Mouse (Mus musculus): ENCODE measurements around the gene 2700097O09Rik. TPM values are rescaled to one million over a fixed set of nuclear protein-coding genes. Genes with fewer than 3 reads are reported as not detected.
A peak's percentile ranks its signal among the peaks of the same experiment; 100 is the strongest.
"Not testable (repeated sequence)": the region's sequence is repeated elsewhere in the genome, so short reads cannot be mapped to it uniquely, and the experiment has no call there.

Gene 2700097O09Rik
- polyA plus RNA-seq, 2 experiments: 15.0 to 37.0 TPM

- H3K4me2 ChIP-seq (ENCODE audit: low read depth): peak overlapping the region; percentile 77
- H3K9me3 ChIP-seq (ENCODE audit: control insufficient read depth, low read length); ATAC-seq (ENCODE audit: insufficient read depth); H3K27me3 ChIP-seq (ENCODE audit: control insufficient read depth, insufficient read depth, low read length); H3K4me1 ChIP-seq (replicated peaks; ENCODE audit: control insufficient read depth in 2 of 2, insufficient read depth in 2 of 2, low read length in 1 of 2); H3K36me3 ChIP-seq (replicated peaks; ENCODE audit: control insufficient read depth, insufficient read depth, low read depth); H3K4me3 ChIP-seq (ENCODE audit: insufficient read depth in 1 of 2, low read depth in 2 of 2, low read length in 2 of 2); H3K9ac ChIP-seq (replicated peaks); H3K27ac ChIP-seq; DNase-seq (ENCODE audit: low read depth in 3 of 3, low spot score in 3 of 3): not testable (repeated sequence)
- WGBS (ENCODE audit: insufficient replicate concordance): 23% methylated on average over 2 of the region's 2 CpGs
- TF ChIP-seq CTCF (IDR thresholded peaks at IDR 0.05; ENCODE audit: low read depth): peak; percentile 48
These were observed 1.2 kb downstream of the 2700097O09Rik start for GRCm38 (mm10) chr12:55078706-55079105.

GRCm38 (mm10) chr12:55075296-55075695 is 4.6 kb downstream of the 2700097O09Rik start:
- no peak overlapping the region for H3K4me3 ChIP-seq (ENCODE audit: insufficient read depth in 1 of 2, low read depth in 2 of 2, low read length in 2 of 2)
- H3K27ac ChIP-seq: no peak overlapping the region
- H3K4me2 ChIP-seq (ENCODE audit: low read depth): no peak overlapping the region
- H3K27me3 ChIP-seq (ENCODE audit: control insufficient read depth, insufficient read depth, low read length): no peaks in the 10 kb centered on the region
- no peaks in the 10 kb centered on the region for H3K9me3 ChIP-seq (ENCODE audit: control insufficient read depth, low read length)
- H3K9ac ChIP-seq (replicated peaks): no peak overlapping the region
- ATAC-seq (ENCODE audit: insufficient read depth) (no peak), DNase-seq (ENCODE audit: low read depth in 3 of 3, low spot score in 3 of 3) (no peak)
- no peaks in the 10 kb centered on the region for H3K36me3 ChIP-seq (replicated peaks; ENCODE audit: control insufficient read depth, insufficient read depth, low read depth)
- no peak for TF ChIP-seq EP300 (IDR thresholded peaks at IDR 0.05; ENCODE audit: low read depth)
- no peak for TF ChIP-seq CTCF (IDR thresholded peaks at IDR 0.05; ENCODE audit: low read depth)
- peaks cover 8 to 11% of the 10 kb centered on the region in 2 experiments for H3K4me1 ChIP-seq (replicated peaks; ENCODE audit: control insufficient read depth in 2 of 2, insufficient read depth in 2 of 2, low read length in 1 of 2)
- WGBS (ENCODE audit: insufficient replicate concordance): 84% methylated on average over 2 of the region's 2 CpGs

GRCm38 (mm10) chr12:55073686-55074085 is 6.2 kb downstream of the 2700097O09Rik start:
- peaks cover 8 to 11% of the 10 kb centered on the region in 2 experiments for H3K4me1 ChIP-seq (replicated peaks; ENCODE audit: control insufficient read depth in 2 of 2, insufficient read depth in 2 of 2, low read length in 1 of 2)
- no peaks in the 10 kb centered on the region for H3K36me3 ChIP-seq (replicated peaks; ENCODE audit: control insufficient read depth, insufficient read depth, low read depth)
- H3K4me3 ChIP-seq (ENCODE audit: insufficient read depth in 1 of 2, low read depth in 2 of 2, low read length in 2 of 2): no peak overlapping the region
- DNase-seq (ENCODE audit: low read depth in 3 of 3, low spot score in 3 of 3): no peak
- no peak overlapping the region for H3K27ac ChIP-seq
- ATAC-seq (ENCODE audit: insufficient read depth): peak; percentile 80
- no peak overlapping the region for H3K9ac ChIP-seq (replicated peaks)
- no peaks in the 10 kb centered on the region for H3K27me3 ChIP-seq (ENCODE audit: control insufficient read depth, insufficient read depth, low read length)
- no peak for TF ChIP-seq CTCF (IDR thresholded peaks at IDR 0.05; ENCODE audit: low read depth)
- TF ChIP-seq EP300 (IDR thresholded peaks at IDR 0.05; ENCODE audit: low read depth): peak; percentile 66
- no peak overlapping the region for H3K4me2 ChIP-seq (ENCODE audit: low read depth)
- WGBS (ENCODE audit: insufficient replicate concordance): 44% methylated on average over 7 of the region's 7 CpGs
- H3K9me3 ChIP-seq (ENCODE audit: control insufficient read depth, low read length): no peaks in the 10 kb centered on the region

GRCm38 (mm10) chr12:55072495-55072894 is 7.4 kb downstream of the 2700097O09Rik start:
- H3K27me3 ChIP-seq (ENCODE audit: control insufficient read depth, insufficient read depth, low read length): no peaks in the 10 kb centered on the region
- H3K9ac ChIP-seq (replicated peaks): no peak overlapping the region
- H3K9me3 ChIP-seq (ENCODE audit: control insufficient read depth, low read length): no peaks in the 10 kb centered on the region
- TF ChIP-seq CTCF (IDR thresholded peaks at IDR 0.05; ENCODE audit: low read depth): no peak
- TF ChIP-seq EP300 (IDR thresholded peaks at IDR 0.05; ENCODE audit: low read depth): no peak
- no peak overlapping the region for H3K27ac ChIP-seq
- no peak overlapping the region for H3K4me2 ChIP-seq (ENCODE audit: low read depth)
- DNase-seq (ENCODE audit: low read depth in 3 of 3, low spot score in 3 of 3) (no peak), ATAC-seq (ENCODE audit: insufficient read depth) (no peak)
- WGBS (ENCODE audit: insufficient replicate concordance): 67% methylated on average over 4 of the region's 4 CpGs
- no peaks in the 10 kb centered on the region for H3K36me3 ChIP-seq (replicated peaks; ENCODE audit: control insufficient read depth, insufficient read depth, low read depth)
- H3K4me3 ChIP-seq (ENCODE audit: insufficient read depth in 1 of 2, low read depth in 2 of 2, low read length in 2 of 2): no peak overlapping the region
- peaks cover 8 to 11% of the 10 kb centered on the region in 2 experiments for H3K4me1 ChIP-seq (replicated peaks; ENCODE audit: control insufficient read depth in 2 of 2, insufficient read depth in 2 of 2, low read length in 1 of 2)

GRCm38 (mm10) chr12:55062141-55062540 is 17.8 kb downstream of the 2700097O09Rik start:
- ATAC-seq (ENCODE audit: insufficient read depth) (no peak), DNase-seq (ENCODE audit: low read depth in 3 of 3, low spot score in 3 of 3) (no peak)
- Histone ChIP-seq H3K27me3 (ENCODE audit: control insufficient read depth, insufficient read depth, low read length) (no peaks in the 10 kb centered on the region), H3K36me3 (replicated peaks; ENCODE audit: control insufficient read depth, insufficient read depth, low read depth) (no peaks in the 10 kb centered on the region), H3K9ac (replicated peaks) (no peak overlapping the region), H3K27ac (no peak overlapping the region), H3K4me2 (ENCODE audit: low read depth) (no peak overlapping the region), H3K4me3 (ENCODE audit: insufficient read depth in 1 of 2, low read depth in 2 of 2, low read length in 2 of 2) (no peak overlapping the region), H3K4me1 (replicated peaks; ENCODE audit: control insufficient read depth in 2 of 2, insufficient read depth in 2 of 2, low read length in 1 of 2) (peaks cover 28 to 39% of the 10 kb centered on the region in 2 experiments), H3K9me3 (ENCODE audit: control insufficient read depth, low read length) (no peaks in the 10 kb centered on the region)
- 71% methylated on average over 1 of the region's 1 CpGs for WGBS (ENCODE audit: insufficient replicate concordance)
- TF ChIP-seq EP300 (IDR thresholded peaks at IDR 0.05; ENCODE audit: low read depth) (no peak), CTCF (IDR thresholded peaks at IDR 0.05; ENCODE audit: low read depth) (no peak)
